ENCODE assay signal across 8 mouse cellular contexts in the genomic region with DNA sequence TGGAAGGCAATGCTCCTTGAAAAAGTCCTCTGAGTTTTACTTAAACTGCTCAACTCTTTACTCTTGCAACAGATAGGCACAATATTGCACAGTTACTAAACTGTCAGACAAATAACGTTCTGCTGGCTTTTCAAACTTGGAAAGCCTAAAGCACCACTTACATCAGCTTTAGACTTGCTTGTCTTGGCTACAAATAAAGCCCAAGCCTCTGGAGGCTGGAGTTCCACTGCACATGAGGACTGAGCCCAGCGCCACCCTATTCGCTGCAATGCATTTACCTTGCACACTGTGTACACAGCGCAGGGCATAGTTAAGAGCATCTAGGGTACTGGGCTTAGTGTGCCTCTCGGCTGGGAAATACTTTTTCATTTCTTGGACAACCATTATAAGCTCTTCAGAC. TPM values are rescaled to one million over a fixed set of nuclear protein-coding genes. Genes with fewer than 3 reads are reported as not detected.
DNase-seq lines count a peak whose midpoint lies in the region; ATAC-seq and TF ChIP-seq lines count a peak whose summit lies in the region.

No protein-coding gene starts in this region.

- H3K4me2 ChIP-seq in intestine, postnatal 0 days (replicated peaks; ENCODE audit: low read depth), result peak overlapping the region; percentile 96
- peak overlapping the region; percentile 99 for H3K4me2 ChIP-seq in liver, postnatal 0 days (ENCODE audit: low read depth, low read length)

- peaks cover 17% of the 10 kb centered on the region for H3K36me3 ChIP-seq in intestine, postnatal 0 days (ENCODE audit: control insufficient read depth, insufficient read depth)
- H3K36me3 ChIP-seq in liver, postnatal 0 days (replicated peaks; ENCODE audit: insufficient read depth, low read length), result peaks cover 7% of the 10 kb centered on the region
- peaks cover 30% of the 10 kb centered on the region for H3K36me3 ChIP-seq in small intestine, adult 2 months (ENCODE audit: control insufficient read depth, insufficient read depth, low read length)

- no peak for ATAC-seq in intestine, postnatal 0 days
- no peak for ATAC-seq in liver, postnatal 0 days

- H3K4me1 ChIP-seq in intestine, postnatal 0 days (replicated peaks; ENCODE audit: control insufficient read depth, insufficient read depth, low read length), result no peaks in the 10 kb centered on the region; the same call in 1 of the 2 replicates
- peaks cover 19% of the 10 kb centered on the region for H3K4me1 ChIP-seq in liver, postnatal 0 days (ENCODE audit: insufficient read depth)
- peaks cover 6% of the 10 kb centered on the region; the same call in 1 of the 2 replicates for H3K4me1 ChIP-seq in small intestine, adult 2 months (ENCODE audit: control insufficient read depth, insufficient read depth, insufficient read length, low read length)

- H3K27ac ChIP-seq in intestine, postnatal 0 days (ENCODE audit: low read depth, low read length), result no peak overlapping the region
- no peak overlapping the region for H3K27ac ChIP-seq in liver, postnatal 0 days (ENCODE audit: low read depth)
- 0 out of 2 replicates have a peak overlapping the region, but pooled peaks have one; percentile 4 for H3K27ac ChIP-seq in small intestine, adult 2 months (ENCODE audit: insufficient read depth, low read depth, low read length)

- no peaks in the 10 kb centered on the region for H3K9me3 ChIP-seq in intestine, postnatal 0 days (ENCODE audit: control insufficient read depth)
- no peaks in the 10 kb centered on the region for H3K9me3 ChIP-seq in liver, postnatal 0 days (ENCODE audit: low read length)

- no peak for TF ChIP-seq CTCF in intestine, postnatal 0 days (IDR thresholded peaks at IDR 0.05; ENCODE audit: low read depth)
- no peak for TF ChIP-seq CTCF in liver, postnatal 0 days (IDR thresholded peaks at IDR 0.05; ENCODE audit: low read depth)
- no peak for TF ChIP-seq CTCF in small intestine, adult 2 months (IDR thresholded peaks at IDR 0.05; ENCODE audit: extremely low read depth, insufficient read length, insufficient replicate concordance, low read depth, low read length)

- WGBS in intestine, postnatal 0 days, result 31% methylated on average over 5 of the region's 5 CpGs
- WGBS in liver, postnatal 0 days (ENCODE audit: insufficient replicate concordance), result 48% methylated on average over 5 of the region's 5 CpGs
- 13% methylated on average over 5 of the region's 5 CpGs for WGBS in small intestine, adult 2 months

- no peak for TF ChIP-seq EP300 in liver, postnatal 0 days (IDR thresholded peaks at IDR 0.05; ENCODE audit: low read depth)

- TF ChIP-seq POLR2A in small intestine, adult 2 months (IDR thresholded peaks at IDR 0.05; ENCODE audit: low read depth, low read length), result no peak

- H3K27me3 ChIP-seq in intestine, postnatal 0 days (replicated peaks; ENCODE audit: control insufficient read depth, insufficient read depth, low read length), result no peaks in the 10 kb centered on the region
- H3K27me3 ChIP-seq in liver, postnatal 0 days (ENCODE audit: insufficient read depth, low read length), result no peaks in the 10 kb centered on the region
- H3K27me3 ChIP-seq in small intestine, adult 2 months (ENCODE audit: control insufficient read depth, insufficient read depth, low read length), result no peaks in the 10 kb centered on the region

- H3K4me3 ChIP-seq in intestine, postnatal 0 days (ENCODE audit: low read depth, low read length), result peak overlapping the region; percentile 46
- H3K4me3 ChIP-seq in liver, postnatal 0 days (ENCODE audit: low read depth, low read length), result peak overlapping the region; percentile 63
- H3K4me3 ChIP-seq in small intestine, adult 2 months (ENCODE audit: low read depth, low read length), result peak overlapping the region; percentile 28; the same call in 1 of the 2 replicates

- DNase-seq in urinary bladder, postnatal 36 days (ENCODE audit: low spot score in 2 of 2), result peak; percentile 17 to 59
- DNase-seq in urinary bladder, postnatal 4 days (ENCODE audit: low spot score in 2 of 2), result no peak
- peak; percentile 85 for DNase-seq in gonadal fat pad, adult 2 months (ENCODE audit: low read depth)
- peak; percentile 18 for DNase-seq in liver, postnatal 0 days
- no peak for DNase-seq in urinary bladder, adult 2 months (ENCODE audit: low spot score)
- DNase-seq in thymus, postnatal 25 days, result no peak

- H3K9ac ChIP-seq in intestine, postnatal 0 days (ENCODE audit: low read depth, low read length), result 0 out of 2 replicates have a peak overlapping the region, but pooled peaks have one; percentile 68
- H3K9ac ChIP-seq in liver, postnatal 0 days (replicated peaks), result no peak overlapping the region

RNA-seq across cellular contexts. Expression of a gene that starts 1.2 kb away (rescaled TPM):
- polyA plus RNA-seq in gonadal fat pad, adult 2 months (2012; rRNA removed), result 19.5 and 25.5 TPM in 2 replicates
- 2.1 and 3.5 TPM in 2 replicates for polyA plus RNA-seq in intestine, postnatal 0 days (2015; fragmentation: Nextera tagmentation; extraction: Ambion mirVana)
- 5.6 and 5.9 TPM in 2 replicates for polyA plus RNA-seq in liver, postnatal 0 days (2015; fragmentation: Nextera tagmentation; extraction: Ambion mirVana)
- polyA plus RNA-seq in small intestine, adult 2 months (2012; rRNA removed), result 1.9 and 2.4 TPM in 2 replicates
- polyA plus RNA-seq in urinary bladder, adult 2 months (2012; rRNA removed), result 66.9 and 67.9 TPM in 2 replicates

RNA-seq across cellular contexts. Expression of a gene that starts 14.5 kb away (rescaled TPM):
- 48.3 and 62.1 TPM in 2 replicates for polyA plus RNA-seq in gonadal fat pad, adult 2 months (2012; rRNA removed)
- 104 and 109 TPM in 2 replicates for polyA plus RNA-seq in intestine, postnatal 0 days (2015; fragmentation: Nextera tagmentation; extraction: Ambion mirVana)
- polyA plus RNA-seq in liver, postnatal 0 days (2015; fragmentation: Nextera tagmentation; extraction: Ambion mirVana), result 23.4 and 24.8 TPM in 2 replicates
- 16.6 and 34.5 TPM in 2 replicates for polyA plus RNA-seq in small intestine, adult 2 months (2012; rRNA removed)
- polyA plus RNA-seq in urinary bladder, adult 2 months (2012; rRNA removed), result 77.7 and 78.5 TPM in 2 replicates

RNA-seq across cellular contexts. Expression of a gene that starts 46.1 kb away (rescaled TPM):
- not detected in 2 replicates for polyA plus RNA-seq in gonadal fat pad, adult 2 months (2012; rRNA removed)
- not detected in 2 replicates for polyA plus RNA-seq in intestine, postnatal 0 days (2015; fragmentation: Nextera tagmentation; extraction: Ambion mirVana)
- not detected in 2 replicates for polyA plus RNA-seq in liver, postnatal 0 days (2015; fragmentation: Nextera tagmentation; extraction: Ambion mirVana)
- not detected in 2 replicates for polyA plus RNA-seq in small intestine, adult 2 months (2012; rRNA removed)
- not detected in 2 replicates for polyA plus RNA-seq in urinary bladder, adult 2 months (2012; rRNA removed)

RNA-seq across cellular contexts. Expression of a gene that starts 46.4 kb away (rescaled TPM):
- not detected in 2 replicates for polyA plus RNA-seq in gonadal fat pad, adult 2 months (2012; rRNA removed)
- not detected in 2 replicates for polyA plus RNA-seq in intestine, postnatal 0 days (2015; fragmentation: Nextera tagmentation; extraction: Ambion mirVana)
- not detected in 2 replicates for polyA plus RNA-seq in liver, postnatal 0 days (2015; fragmentation: Nextera tagmentation; extraction: Ambion mirVana)
- polyA plus RNA-seq in small intestine, adult 2 months (2012; rRNA removed), result not detected in 2 replicates
- polyA plus RNA-seq in urinary bladder, adult 2 months (2012; rRNA removed), result not detected in 2 replicates

Comparison
In these comparisons a context has a peak if more than half of its experiments do, and no peak if none do; other contexts are left out.
1. DNase-seq: peak in urinary bladder, postnatal 36 days (2 of 2), gonadal fat pad, adult 2 months (single experiment) and liver, postnatal 0 days (single experiment); none in urinary bladder, postnatal 4 days (0 of 2), urinary bladder, adult 2 months (single experiment) and thymus, postnatal 25 days (single experiment).
2. Peak in every context shown above with its lines, with median percentiles within 50 percentile points of each other: H3K4me3 ChIP-seq.